19 mouse cellular contexts compared by ENCODE assay signal in the genomic region with DNA sequence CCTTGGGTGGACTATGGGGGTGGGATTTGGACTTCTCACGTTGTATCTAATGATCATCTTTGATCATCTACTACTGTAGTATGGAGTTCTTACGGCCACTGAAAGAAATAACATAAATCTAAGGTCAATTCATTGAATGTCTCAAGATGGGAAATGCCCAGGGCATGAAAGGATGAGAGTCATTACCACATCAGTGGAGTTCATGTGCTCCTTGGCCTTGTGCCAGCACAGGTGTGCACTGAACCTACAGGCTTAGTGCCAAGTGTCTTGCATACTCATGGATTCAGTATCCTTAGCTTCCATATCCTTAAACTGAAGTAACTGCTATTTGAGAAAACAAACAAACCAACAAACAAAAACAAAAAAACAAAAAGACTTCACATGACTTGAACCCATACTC.
"Had no signal": no experiment of that assay in that cellular context is flagged by ENCODE, and none has a peak within 500 bp of the region (broad histone marks: within the 10 kb centered on the region; RNA-seq: fewer than 3 reads in every experiment).

No protein-coding gene starts in this region.

- H3K27me3 ChIP-seq: midbrain, embryonic 12.5 days; neural tube, embryonic 13.5 days; neural tube, embryonic 15.5 days had no signal

- H3K27ac ChIP-seq: midbrain, embryonic 10.5 days; midbrain, embryonic 12.5 days; neural tube, embryonic 13.5 days; neural tube, embryonic 15.5 days had no signal

- H3K36me3 ChIP-seq: midbrain, embryonic 10.5 days; midbrain, embryonic 12.5 days; neural tube, embryonic 13.5 days; neural tube, embryonic 15.5 days had no signal

- H3K9ac ChIP-seq: lung, embryonic 14.5 days; midbrain, embryonic 12.5 days; neural tube, embryonic 13.5 days; neural tube, embryonic 15.5 days had no signal

- H3K4me2 ChIP-seq: lung, embryonic 14.5 days; midbrain, embryonic 12.5 days; neural tube, embryonic 13.5 days; neural tube, embryonic 15.5 days had no signal

- ATAC-seq: midbrain, embryonic 16.5 days had no signal

- DNase-seq: lung, adult 18-20 months; lung, embryonic 14.5 days; lung, postnatal 10 days; lung, postnatal 4 days; midbrain, embryonic 14.5 days; retina, postnatal 1 day; right cerebral cortex, adult 18-20 months; right cerebral cortex, postnatal 25 days; right cerebral cortex, postnatal 4 days; spleen, adult 18-20 months; thymus, adult 18-20 months; thymus, postnatal 14 days; thymus, postnatal 36 days had no signal

- H3K4me1 ChIP-seq: midbrain, embryonic 10.5 days; midbrain, embryonic 12.5 days; neural tube, embryonic 13.5 days; neural tube, embryonic 15.5 days had no signal

- H3K9me3 ChIP-seq: midbrain, embryonic 10.5 days; midbrain, embryonic 12.5 days; neural tube, embryonic 13.5 days; neural tube, embryonic 15.5 days had no signal

- H3K4me3 ChIP-seq: midbrain, embryonic 10.5 days; midbrain, embryonic 12.5 days; myocyte; neural tube, embryonic 13.5 days; neural tube, embryonic 15.5 days had no signal
